Mouse (Mus musculus) left cerebral cortex, adult 9 months (tissue): ENCODE measurements around the gene Cpvl.

Source experiments
- DNase-seq, 2 experiments: peaks; one replicate each; pipeline ENCODE4 v3.0.0; 2022; ENCODE audit warnings: low spot score in 2 of 2

Cpvl gene

DNA sequence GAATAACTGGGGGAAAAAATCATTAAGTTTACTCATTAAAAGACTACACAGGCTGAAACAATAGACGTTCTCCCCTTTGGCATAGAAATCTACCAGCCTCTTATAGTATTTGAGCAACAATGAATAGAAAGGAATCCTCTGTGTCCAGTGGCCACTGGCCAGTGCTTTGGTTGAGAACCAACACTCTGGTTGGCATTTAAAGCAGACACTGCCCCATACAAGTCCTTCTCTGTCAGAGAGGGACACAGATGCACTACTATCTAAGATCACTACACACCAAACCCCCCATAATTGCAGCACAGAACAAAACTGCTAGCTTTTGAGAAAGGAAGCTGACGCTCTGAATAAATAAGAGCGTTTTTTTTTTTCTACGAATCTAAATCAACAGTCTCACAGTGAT is 93.5 kb downstream of the Cpvl start:
- DNase-seq, result peak; percentile 45 to 64

DNA sequence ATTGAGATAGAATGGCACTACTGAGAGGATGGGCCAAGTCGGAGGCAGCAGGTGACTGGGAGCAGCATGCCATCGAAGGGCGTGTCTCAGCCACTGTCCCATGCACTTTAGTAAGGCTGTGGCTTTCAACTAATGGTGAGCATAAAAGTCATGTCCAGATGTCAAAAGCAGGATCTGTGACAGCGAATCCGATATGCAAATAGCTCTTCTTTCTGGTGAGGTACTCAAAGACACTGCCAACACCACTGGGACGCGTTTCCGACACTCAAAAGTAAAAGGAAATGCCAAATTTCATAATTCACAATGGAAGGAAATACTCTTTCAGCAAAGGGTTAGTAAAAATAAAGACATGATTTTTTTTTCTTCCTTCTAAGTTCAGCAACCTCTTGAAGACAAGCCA is 94.0 kb downstream of the Cpvl start:
- no peak for DNase-seq

DNA sequence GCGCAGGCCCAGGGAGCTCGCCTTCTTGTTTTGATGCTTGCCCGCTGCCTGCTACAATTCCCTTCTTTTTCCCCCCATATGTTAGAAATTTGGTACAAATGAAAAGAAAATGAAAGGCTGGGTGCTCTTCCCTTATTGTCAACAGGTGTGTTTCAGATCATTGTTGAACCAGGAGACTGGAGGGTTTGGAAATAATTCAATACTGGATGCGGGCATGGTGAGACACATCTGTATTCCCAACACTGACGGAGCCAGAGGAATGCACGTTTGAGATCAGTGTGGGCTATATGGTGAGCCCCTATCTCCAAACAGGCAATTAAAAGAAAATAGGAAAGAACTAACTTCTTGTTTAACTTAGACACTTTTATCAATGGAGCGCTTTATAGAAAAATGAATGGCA is 95.1 kb downstream of the Cpvl start:
- DNase-seq, result no peak

DNA sequence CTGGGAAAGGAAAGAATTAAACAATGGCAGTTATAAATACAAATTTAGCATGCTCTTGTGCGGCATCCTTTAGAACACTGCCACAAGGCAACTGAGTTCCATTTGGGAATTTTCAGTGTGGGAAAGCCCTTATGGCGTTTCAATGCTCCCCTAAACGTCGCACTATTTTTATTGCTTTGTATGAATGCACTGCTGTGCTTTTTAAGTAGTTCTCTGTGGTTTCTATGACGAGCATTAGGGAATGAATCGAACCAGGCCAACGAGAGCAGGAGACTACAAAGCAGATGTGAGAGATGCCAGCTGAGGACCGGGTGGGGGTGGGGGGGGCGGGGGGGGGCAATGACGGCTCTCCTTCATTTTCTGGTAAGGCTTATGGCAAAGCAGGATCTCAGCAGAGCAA is 96.8 kb downstream of the Cpvl start:
- DNase-seq, result no peak

DNA sequence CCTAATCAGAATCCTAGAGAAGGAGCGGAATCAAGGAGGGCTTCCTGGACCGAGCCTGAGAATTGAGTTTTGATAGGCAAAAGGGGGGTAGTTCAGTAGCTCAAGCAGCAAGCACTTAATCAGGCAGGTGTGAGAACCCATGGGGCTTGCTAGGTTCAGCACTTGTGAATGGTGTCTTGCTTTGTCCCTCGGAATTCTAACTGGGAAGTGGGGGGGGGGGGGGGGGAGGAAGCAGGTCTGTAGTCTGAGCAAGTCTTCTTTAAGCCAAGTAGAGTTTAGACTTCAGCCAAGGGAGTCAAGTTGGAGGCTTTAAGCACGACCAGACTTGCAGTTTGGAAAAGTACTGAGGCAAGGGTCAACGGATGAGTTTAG is 97.2 kb downstream of the Cpvl start:
- DNase-seq, result no peak

DNA sequence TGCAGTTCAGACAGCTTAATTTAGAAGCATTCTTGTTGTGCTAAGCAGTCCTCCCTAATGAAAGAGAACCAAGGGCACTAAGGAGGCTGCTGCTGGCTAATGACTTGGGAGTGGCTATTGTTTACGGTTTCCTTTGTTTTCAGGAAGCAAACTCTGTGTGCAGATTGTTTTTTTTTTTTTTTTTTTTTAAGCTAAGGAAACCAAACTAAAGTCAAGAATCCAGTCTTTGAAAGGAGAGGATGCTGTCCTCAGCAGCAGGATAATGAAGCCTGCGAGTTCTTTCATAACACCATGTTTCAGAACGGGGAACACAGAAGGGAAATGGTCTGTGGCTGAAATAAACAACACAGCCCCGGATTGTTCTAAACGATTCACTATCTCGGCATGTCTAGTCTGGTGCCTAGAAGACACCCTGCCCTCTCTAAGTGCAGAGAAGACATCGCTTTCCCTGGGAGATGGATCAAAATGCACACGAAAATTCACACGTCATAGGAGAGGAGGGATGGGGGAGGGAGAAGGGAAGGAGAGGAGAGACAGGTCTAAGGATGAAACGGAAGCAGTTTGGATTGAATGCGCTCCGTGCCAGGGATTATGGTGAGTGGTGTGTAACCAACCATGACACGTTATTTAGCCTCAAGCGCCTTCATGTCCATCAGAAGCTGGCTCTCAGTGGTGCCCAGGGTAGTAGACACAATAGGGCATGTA is 97.8 kb downstream of the Cpvl start:
- DNase-seq, result no peak

DNA sequence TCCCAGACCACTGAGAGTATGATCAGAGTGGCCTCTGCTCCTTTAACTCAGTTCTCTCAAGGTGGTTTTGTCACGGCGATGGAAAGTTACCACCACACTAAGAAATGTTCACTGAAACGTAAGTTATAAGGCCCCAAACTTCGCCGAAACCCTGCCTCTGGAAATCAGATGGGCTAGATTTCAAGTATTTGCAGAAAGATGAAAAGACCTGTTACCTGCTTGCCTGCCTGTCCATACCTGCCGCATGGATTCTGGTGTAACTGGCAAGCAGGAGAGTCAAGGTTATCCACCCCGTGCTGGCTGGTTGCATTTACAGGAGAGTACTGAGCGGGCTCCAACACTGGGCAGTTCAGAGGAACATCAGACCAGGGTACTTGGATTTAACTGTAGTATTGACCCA is 98.9 kb downstream of the Cpvl start:
- DNase-seq, result no peak

DNA sequence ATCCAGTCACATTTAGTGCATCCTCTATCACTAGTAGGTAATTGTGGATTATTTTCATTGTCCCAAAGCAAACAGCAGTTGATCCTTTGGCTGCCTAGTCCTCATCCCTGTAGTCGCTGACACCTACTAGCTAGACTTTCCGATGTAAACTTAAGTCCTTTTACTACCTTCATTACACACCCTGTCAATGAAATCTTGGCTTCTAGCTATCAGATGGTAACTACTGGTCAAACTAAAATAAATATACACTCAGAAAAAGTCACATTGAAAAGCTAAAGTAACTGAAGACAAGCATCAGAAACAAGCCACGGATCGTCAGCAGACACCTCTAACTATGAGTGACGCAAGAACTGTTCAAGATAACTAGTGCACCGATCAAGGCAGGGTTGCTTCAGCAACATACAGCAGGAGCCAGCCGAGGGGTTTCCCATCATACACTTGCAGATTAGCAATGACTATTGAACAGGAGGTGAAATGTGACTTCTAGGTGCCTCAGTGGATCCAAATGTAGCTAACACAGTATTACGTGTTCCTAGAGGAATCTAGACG is 103.5 kb downstream of the Cpvl start:
- DNase-seq, result no peak

DNA sequence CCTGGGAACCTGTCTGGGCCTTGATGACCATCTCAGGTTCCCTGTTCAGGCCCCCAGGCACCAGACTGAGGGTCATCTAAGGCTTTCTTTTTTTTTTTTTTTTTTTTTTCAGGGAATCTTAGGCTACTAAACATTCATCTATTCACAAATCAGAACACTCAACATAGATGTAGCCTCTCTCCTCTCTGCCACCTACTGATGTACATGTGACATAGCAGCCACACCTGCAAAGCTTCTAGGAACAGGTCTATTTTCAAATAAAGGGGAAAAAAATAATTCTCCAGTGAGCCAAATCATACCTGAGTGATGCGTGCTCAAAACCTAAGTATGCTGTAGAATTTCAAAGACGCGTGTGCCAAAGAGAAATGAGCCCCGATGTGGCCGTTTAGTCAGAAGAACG is 106.6 kb downstream of the Cpvl start:
- DNase-seq, result no peak

DNA sequence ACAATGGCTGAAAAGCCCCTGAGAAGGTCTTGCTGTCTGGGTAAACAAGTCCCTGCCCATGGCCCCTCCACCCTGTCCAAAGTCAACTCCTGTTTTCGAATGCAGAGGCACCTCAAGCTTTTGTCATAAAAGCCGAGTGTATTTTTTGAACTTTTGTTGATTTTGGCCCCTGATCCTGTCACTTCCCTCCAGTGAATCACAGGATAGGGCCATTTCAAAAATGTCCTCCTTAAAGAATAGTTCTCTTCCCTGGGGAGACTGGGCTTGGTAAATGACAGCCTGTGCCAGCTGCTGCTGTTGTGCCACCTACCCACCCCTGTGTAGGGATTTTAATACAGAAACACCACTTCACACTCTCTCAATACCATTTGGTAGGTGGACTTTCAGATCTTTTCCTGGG is 115.5 kb downstream of the Cpvl start:
- no peak for DNase-seq

DNA sequence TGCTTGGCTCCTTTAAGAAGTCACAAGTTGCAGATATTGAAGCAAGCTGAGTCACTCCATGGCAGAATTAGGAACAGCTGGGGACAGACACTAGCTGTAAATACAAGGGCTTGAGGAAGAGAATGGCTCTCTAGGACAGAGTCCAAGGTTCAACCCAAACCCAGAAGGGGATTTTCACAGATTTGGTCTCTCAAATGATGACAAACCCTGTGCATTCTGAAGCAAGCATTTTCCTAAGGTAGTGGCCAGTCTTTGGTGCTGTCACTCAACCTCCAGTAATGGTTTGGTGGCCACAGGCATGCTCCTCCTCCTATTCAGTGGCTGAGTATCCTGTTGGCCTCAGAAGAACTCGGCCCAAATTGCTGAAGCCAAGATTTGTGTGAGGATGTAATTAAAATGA is 119.4 kb downstream of the Cpvl start:
- DNase-seq, result no peak

DNA sequence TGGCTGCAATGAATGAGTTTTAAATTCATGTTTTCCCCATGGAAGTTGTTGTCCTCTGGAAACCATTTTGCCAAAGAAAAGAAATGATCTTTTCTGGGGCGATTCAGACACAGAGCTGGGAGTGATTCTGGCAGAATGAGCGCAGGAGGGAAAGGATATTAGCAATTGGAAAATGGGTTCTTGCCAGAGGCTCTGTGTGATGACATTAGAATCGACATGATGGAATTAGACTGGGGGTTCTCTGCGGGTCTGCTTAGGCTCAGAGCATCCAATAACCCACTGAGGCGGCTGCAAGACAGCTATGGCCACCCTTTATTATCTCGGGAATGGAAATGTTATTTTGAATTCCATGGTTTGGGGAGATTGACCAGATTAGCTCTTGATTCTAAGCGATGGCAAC is 120.6 kb downstream of the Cpvl start:
- DNase-seq, result no peak

DNA sequence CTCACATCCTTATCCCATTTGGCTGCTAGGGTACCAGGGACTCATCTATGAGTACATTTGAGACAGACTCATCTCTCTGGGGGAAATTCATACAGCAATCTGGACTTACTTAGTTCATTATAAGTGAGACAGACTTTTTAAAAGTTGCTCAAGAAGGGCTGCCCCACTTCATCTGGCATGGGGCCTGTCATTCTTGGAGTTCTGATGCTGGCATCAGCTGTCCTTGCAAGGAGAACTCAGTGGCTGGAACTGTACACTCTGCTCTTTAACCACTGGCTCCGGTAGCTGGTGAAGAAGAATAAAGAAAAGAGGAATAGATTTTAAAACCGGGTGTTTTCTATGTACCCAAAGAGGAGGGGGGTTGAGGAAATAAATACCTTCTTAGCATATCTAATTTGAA is 121.7 kb downstream of the Cpvl start:
- DNase-seq, result no peak

DNA sequence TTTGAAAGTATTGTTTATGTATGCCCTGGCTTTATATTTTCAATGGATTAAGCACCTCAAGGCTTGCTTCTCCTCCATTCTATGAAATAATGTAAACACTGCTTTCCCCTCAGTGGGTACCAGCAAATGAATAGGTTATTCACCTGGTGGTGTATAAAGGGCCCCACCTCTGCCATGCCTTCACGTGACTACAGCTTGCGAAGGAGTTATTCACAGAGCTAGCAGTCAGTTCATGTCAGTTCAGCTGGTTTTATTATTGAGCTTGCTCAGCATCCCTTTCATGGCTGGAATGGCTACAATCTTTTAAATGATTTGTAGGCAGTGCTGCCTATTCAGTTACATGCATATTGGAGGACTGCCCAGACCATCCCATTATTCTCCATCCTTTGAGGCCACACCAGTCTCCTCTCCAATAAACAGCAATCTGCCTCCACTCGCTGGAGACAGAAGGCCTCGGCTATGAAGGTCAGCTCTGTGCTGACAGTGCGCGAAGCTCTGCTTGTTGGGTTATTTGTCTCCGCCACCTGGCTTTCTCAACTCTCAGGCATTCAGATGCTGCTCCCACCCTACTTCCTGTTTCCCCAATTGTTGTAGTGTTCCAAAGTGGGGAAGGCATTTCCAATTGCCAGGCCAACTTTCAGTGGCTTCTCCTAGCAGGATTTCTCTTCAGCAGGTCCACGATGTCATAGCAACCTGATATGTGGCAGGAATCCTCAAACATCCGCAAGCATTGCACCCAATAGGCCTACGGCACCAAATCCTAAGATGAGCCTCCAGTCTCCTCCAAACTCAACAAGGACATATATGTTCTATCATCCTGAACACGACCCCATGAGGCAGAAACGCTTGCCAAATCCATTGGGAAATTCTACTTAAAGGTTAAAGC is 123.3 kb downstream of the Cpvl start:
- no peak for DNase-seq

DNA sequence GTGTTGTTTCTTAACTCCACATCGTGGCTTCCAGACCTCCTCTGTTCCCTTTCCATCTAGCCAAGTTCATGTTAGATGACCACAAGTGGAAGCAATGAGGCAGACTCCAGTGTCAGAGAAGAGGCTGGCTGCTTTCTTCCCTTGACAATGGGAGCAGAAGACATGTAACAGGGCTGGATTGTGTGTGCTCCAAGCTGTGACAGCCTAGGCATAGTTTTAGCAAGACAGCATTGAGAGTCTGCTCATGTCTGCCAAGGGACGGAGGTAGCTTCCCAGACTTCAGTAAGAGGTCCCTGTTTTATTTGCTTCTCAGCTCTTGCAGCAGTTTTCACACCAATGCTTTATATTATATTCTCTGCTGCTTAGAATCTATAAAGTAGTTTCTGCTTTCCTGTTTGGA is 124.2 kb downstream of the Cpvl start:
- no peak for DNase-seq

DNA sequence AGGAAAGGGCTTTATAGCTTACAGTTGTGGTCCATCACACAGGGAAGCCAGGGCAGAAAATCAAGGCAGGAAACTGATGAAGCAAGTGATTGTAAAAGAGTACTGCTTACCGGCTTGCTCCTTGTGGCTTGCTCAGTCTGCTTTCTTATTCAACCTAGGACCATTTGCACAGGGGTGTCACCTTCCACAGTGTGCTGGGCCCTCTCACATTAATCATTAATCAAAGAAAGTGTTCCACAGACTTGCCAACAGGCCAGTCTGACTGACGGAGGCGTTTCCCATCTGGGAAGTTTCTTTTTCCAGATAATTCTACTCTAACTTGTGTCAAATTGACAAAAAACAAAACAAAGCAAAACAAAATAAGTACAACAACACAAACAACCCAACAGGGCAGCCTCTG is 124.9 kb downstream of the Cpvl start:
- DNase-seq, result no peak

DNA sequence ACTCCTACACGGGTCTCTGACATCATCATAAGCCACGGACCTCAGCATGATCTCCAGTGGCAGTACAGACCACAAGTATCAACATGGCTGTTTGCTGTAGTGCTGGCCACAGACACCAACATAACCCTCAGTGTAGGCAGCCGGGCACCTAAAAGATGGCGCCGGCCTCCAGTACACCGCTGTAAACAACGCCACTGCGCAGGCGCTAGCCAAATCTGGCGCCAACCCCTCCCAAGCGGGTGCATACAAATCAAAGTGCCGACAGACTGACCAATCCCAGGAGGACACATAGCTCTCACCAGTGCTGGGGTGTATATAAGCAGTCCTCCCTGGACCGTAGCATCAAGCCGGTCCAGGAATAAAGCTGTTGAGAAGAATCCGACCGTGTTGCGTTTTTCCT is 133.8 kb downstream of the Cpvl start:
- DNase-seq, result no peak

DNA sequence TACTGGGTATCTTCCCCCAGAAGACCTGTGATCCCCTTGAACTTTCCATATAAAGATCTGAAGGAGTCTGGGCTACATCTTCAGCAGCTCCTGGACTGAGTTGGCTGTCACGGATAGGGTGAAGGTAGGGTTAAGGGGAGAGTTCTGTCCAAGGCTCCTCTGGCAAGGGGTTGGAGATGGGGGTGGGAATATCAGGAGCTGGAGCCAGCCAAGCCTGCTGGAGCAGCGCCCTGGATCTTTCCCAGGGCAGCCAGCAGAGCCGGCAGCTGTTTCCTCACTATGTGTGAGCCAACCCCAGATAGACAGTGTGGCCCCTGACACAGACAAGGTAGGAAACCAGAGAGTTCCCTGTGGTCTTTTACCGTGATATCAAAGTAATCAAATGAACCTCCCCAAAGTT is 153.3 kb downstream of the Cpvl start:
- no peak for DNase-seq
